Mouse (Mus musculus) B cell, adult (primary cell): ENCODE measurements around the gene Adgrf4. TPM values are rescaled to one million over a fixed set of nuclear protein-coding genes. Genes with fewer than 3 reads are reported as not detected.

Source experiments
- total RNA-seq: library from RNA; stranded (reverse); gene quantifications from 4 replicates; pipeline ENCODE4 v1.2.4, GENCODE M21; 2023; ENCODE audit not compliant: inconsistent age

The Adgrf4 gene
- total RNA-seq = not detected in 4 replicates

GRCm38 (mm10) chr17:42692136-42692535, at the start of gene Adgrf4:
Gene Adgrf4 (minus strand): TSS chr17:42692284.

GRCm38 (mm10) chr17:42741801-42742217, 49.7 kb upstream of the Adgrf4 start, which contains the start of gene Adgrf2:
Gene Adgrf2 (minus strand): TSS chr17:42742179.

GRCm38 (mm10) chr17:42611295-42611694, 80.8 kb downstream of the Adgrf4 start, which contains the start of gene Opn5:
Gene Opn5 (minus strand): TSS chr17:42611395.

Other genes with a start within 250 kb of the Adgrf4 start
- gene Opn5, start 80.9 kb downstream of the Adgrf4 start, total RNA-seq = not detected in 4 replicates
- not detected in 4 replicates for gene Adgrf2, start 49.9 kb upstream of the Adgrf4 start, total RNA-seq
- 87.9 to 97.5 TPM (median 93.7 TPM) in 4 replicates for gene Cd2ap, start 184.4 kb upstream of the Adgrf4 start, total RNA-seq